Mouse (Mus musculus): ENCODE data around the gene Ccdc78.

DNA sequence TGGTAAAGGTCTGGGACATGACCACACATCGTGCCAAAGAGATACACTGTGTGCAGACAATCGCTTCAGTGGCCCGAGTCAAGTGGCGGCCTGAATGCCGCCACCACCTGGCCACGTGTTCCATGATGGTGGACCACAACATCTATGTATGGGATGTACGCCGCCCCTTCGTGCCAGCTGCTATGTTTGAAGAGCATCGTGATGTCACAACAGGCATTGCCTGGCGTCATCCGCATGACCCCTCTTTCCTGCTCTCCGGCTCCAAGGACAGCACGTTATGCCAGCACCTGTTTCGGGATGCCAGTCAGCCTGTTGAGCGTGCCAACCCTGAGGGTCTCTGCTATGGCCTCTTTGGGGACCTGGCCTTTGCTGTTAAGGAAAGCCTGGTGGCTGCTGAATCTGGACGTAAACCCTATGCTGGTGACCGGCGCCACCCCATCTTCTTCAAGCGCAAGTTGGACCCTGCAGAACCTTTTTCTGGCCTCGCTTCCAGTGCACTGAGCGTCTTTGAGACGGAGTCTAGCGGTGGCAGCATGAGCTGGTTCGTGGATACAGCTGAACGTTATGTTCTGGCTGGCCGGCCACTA is 39.7 kb downstream of the Ccdc78 start:
- no peak for TF ChIP-seq ZC3H11A (IDR thresholded peaks at IDR 0.05; ENCODE audit: borderline replicate concordance, low read depth, low read length)
- TF ChIP-seq ZNF384 (IDR thresholded peaks at IDR 0.05; ENCODE audit: low read depth, low read length) = no peak
- TF ChIP-seq CHD2 (IDR thresholded peaks at IDR 0.05; ENCODE audit: low read depth, low read length) = no peak

Measured in ES-E14 (cell line).